Mouse (Mus musculus): ENCODE data around the gene Rasgef1c. TPM values are rescaled to one million over a fixed set of nuclear protein-coding genes. Genes with fewer than 3 reads are reported as not detected.
A peak's percentile ranks its signal among the peaks of the same experiment; 100 is the strongest.

Gene Rasgef1c
- polyA plus RNA-seq, 1 experiment from 2014 or later = 0.30 TPM

DNA sequence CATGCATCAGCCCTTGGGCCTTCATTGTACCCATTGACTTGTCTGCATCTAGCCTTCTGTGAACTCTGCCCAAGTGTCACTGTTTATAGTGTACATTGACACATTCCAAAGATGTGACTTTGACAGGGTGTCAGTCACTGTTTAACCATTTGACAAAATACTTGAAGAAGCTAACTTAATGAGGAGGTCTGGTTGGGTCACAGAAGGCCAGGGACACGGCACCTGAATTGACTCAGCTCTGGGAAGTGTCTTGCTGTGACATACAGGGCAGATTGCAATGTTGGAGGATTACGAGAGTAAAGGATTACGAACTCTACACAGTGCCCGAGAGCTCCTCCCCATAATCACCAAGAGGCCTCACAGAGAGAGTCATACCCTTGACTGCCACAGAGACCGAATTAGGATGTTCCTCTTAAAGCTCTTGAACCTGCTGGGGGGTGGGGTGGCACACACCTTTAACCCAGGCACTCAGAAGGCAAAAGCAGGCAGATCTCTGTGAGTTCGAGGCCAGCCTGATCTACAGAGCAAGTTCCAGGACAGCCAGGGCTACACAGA lies 79.1 kb downstream of the Rasgef1c start:
- no peak overlapping the region for H3K9ac ChIP-seq (ENCODE audit: low read length)
- ATAC-seq (replicated peaks; ENCODE audit: extremely low read depth, insufficient read depth, low FRiP score) = no peak
- no peak overlapping the region for H3K4me2 ChIP-seq (ENCODE audit: low read depth, low read length)
- no peaks in the 10 kb centered on the region for H3K9me3 ChIP-seq (replicated peaks; ENCODE audit: control insufficient read depth, low read length)
- no peak overlapping the region for H3K4me3 ChIP-seq (ENCODE audit: low read length)
- H3K27ac ChIP-seq (ENCODE audit: low read length) = no peak overlapping the region; the same call in 1 of the 2 replicates
- no peaks in the 10 kb centered on the region for H3K36me3 ChIP-seq (ENCODE audit: control insufficient read depth, insufficient read depth)
- peaks cover 11% of the 10 kb centered on the region for H3K4me1 ChIP-seq (ENCODE audit: control insufficient read depth, insufficient read depth, low read length)
- WGBS = 53% methylated on average over 6 of the region's 6 CpGs
- H3K27me3 ChIP-seq (ENCODE audit: control insufficient read depth, insufficient read depth, low read length) = no peaks in the 10 kb centered on the region

DNA sequence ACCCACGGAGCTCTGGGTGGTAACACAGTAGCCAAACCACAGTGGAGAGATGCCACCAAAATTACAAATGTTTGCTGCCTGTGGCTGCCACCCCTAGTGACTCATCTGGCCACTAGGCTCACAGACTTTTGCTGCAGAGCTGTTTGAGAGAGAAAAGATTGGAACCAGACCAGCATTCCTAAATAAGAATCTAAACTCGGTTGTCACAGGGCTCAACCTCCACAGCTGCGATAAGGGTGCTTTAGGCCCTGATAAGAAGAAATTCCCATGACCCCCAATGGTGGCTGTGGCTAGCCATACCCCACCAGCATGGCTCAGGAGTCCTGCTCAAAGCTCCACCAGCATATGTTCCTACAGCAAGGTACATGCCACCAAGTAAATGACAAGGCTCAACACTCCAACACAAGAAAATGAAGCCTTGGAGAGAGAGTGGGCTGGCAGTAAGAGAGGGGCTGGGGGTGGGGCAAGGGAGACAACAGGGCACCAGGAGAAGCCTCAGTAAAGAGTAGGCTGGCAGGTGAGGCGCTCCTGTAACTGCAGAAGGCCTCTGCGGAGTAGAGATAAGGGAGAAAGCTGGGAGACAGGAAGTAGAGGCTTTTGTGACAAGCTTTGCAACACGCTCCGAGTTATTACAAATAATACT lies 79.8 kb downstream of the Rasgef1c start:
- H3K4me1 ChIP-seq (ENCODE audit: control insufficient read depth, insufficient read depth, low read length) = peaks cover 11% of the 10 kb centered on the region
- no peaks in the 10 kb centered on the region for H3K9me3 ChIP-seq (replicated peaks; ENCODE audit: control insufficient read depth, low read length)
- no peaks in the 10 kb centered on the region for H3K27me3 ChIP-seq (ENCODE audit: control insufficient read depth, insufficient read depth, low read length)
- H3K36me3 ChIP-seq (ENCODE audit: control insufficient read depth, insufficient read depth) = no peaks in the 10 kb centered on the region
- WGBS = 28% methylated on average over 7 of the region's 7 CpGs
- no peak; the same call in 1 of the 2 replicates for ATAC-seq (replicated peaks; ENCODE audit: extremely low read depth, insufficient read depth, low FRiP score)
- no peak overlapping the region for H3K4me2 ChIP-seq (ENCODE audit: low read depth, low read length)
- peak overlapping the region; percentile 32 for H3K27ac ChIP-seq (ENCODE audit: low read length)
- H3K9ac ChIP-seq (ENCODE audit: low read length) = no peak overlapping the region
- H3K4me3 ChIP-seq (ENCODE audit: low read length) = no peak overlapping the region

GRCm38 (mm10) chr11:49982094-49982493 lies 80.5 kb downstream of the Rasgef1c start:
- Histone ChIP-seq H3K9ac (ENCODE audit: low read length) (no peak overlapping the region), H3K9me3 (replicated peaks; ENCODE audit: control insufficient read depth, low read length) (no peaks in the 10 kb centered on the region), H3K4me3 (ENCODE audit: low read length) (no peak overlapping the region), H3K27me3 (ENCODE audit: control insufficient read depth, insufficient read depth, low read length) (no peaks in the 10 kb centered on the region), H3K4me1 (ENCODE audit: control insufficient read depth, insufficient read depth, low read length) (peaks cover 11% of the 10 kb centered on the region), H3K36me3 (ENCODE audit: control insufficient read depth, insufficient read depth) (no peaks in the 10 kb centered on the region), H3K4me2 (ENCODE audit: low read depth, low read length) (no peak overlapping the region), H3K27ac (ENCODE audit: low read length) (no peak overlapping the region; the same call in 1 of the 2 replicates)
- 69% methylated on average over 4 of the region's 4 CpGs for WGBS
- ATAC-seq (replicated peaks; ENCODE audit: extremely low read depth, insufficient read depth, low FRiP score) = no peak

DNA sequence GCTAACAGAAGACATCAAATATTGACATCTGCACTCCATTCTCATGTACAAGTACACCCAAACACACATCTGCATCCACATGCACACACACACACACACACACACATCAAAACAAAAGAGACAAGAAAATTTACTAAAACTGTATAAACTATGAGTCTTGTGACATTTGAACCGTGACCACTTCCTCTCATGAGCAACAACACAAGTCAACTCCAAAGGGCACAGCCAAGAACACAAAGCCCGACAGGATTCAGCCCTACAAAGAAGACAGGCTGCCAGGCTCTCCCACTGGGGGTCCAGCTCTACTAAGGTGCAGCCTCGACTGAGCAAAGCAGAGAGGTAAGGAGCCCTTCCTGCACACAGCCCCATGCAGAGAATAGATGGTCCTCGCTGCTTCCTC lies 81.2 kb downstream of the Rasgef1c start:
- Histone ChIP-seq H3K27ac (ENCODE audit: low read length) (no peak overlapping the region), H3K4me3 (ENCODE audit: low read length) (no peak overlapping the region), H3K27me3 (ENCODE audit: control insufficient read depth, insufficient read depth, low read length) (no peaks in the 10 kb centered on the region), H3K4me1 (ENCODE audit: control insufficient read depth, insufficient read depth, low read length) (peaks cover 11% of the 10 kb centered on the region), H3K4me2 (ENCODE audit: low read depth, low read length) (no peak overlapping the region), H3K36me3 (ENCODE audit: control insufficient read depth, insufficient read depth) (no peaks in the 10 kb centered on the region), H3K9me3 (replicated peaks; ENCODE audit: control insufficient read depth, low read length) (no peaks in the 10 kb centered on the region), H3K9ac (ENCODE audit: low read length) (no peak overlapping the region)
- 45% methylated on average over 4 of the region's 4 CpGs for whole genome bisulfite sequencing
- ATAC-seq (replicated peaks; ENCODE audit: extremely low read depth, insufficient read depth, low FRiP score) = no peak

DNA sequence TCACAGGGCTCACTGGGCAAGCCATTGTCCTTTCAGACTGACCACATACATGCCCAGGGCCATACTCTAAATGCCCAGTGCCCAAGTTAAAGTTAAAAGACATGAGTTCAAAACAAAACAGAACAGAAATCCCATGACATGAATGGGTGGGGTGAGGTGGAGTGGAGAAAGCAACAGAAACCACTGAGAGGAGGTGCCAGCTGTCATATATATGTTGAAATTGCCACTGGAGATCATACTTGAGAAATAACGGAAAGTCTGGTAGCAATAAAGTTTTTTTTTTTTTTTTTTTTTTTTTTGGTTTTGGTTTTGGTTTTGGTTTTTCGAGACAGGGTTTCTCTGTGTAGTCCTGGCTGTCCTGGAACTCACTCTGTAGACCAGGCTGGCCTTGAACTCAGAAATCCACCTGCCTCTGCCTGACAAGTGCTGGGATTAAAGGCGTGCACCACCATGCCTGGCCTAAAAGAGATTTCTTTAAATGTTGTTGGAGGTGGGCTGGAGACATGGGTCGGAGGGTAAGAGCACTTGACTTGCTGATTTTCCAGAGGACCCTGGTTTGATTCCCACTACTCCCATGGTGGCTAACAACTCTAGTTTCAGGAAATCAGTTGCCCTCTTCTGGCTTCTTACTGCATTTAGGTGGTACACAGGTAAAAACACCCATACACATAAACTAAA lies 82.4 kb downstream of the Rasgef1c start:
- no peak for ATAC-seq (replicated peaks; ENCODE audit: extremely low read depth, insufficient read depth, low FRiP score)
- 82% methylated on average over 4 of the region's 4 CpGs for WGBS
- Histone ChIP-seq H3K4me3 (ENCODE audit: low read length) (no peak overlapping the region), H3K9ac (ENCODE audit: low read length) (no peak overlapping the region), H3K4me2 (ENCODE audit: low read depth, low read length) (no peak overlapping the region), H3K4me1 (ENCODE audit: control insufficient read depth, insufficient read depth, low read length) (peaks cover 11% of the 10 kb centered on the region), H3K36me3 (ENCODE audit: control insufficient read depth, insufficient read depth) (no peaks in the 10 kb centered on the region), H3K9me3 (replicated peaks; ENCODE audit: control insufficient read depth, low read length) (no peaks in the 10 kb centered on the region), H3K27me3 (ENCODE audit: control insufficient read depth, insufficient read depth, low read length) (no peaks in the 10 kb centered on the region), H3K27ac (ENCODE audit: low read length) (no peak overlapping the region)

- WGBS = 85% methylated on average over 4 of the region's 4 CpGs
- no peak for ATAC-seq (replicated peaks; ENCODE audit: extremely low read depth, insufficient read depth, low FRiP score)
- Histone ChIP-seq H3K4me2 (ENCODE audit: low read depth, low read length) (no peak overlapping the region), H3K4me3 (ENCODE audit: low read length) (no peak overlapping the region), H3K9me3 (replicated peaks; ENCODE audit: control insufficient read depth, low read length) (no peaks in the 10 kb centered on the region), H3K4me1 (ENCODE audit: control insufficient read depth, insufficient read depth, low read length) (peaks cover 11% of the 10 kb centered on the region), H3K9ac (ENCODE audit: low read length) (no peak overlapping the region), H3K27ac (ENCODE audit: low read length) (no peak overlapping the region), H3K27me3 (ENCODE audit: control insufficient read depth, insufficient read depth, low read length) (no peaks in the 10 kb centered on the region), H3K36me3 (ENCODE audit: control insufficient read depth, insufficient read depth) (no peaks in the 10 kb centered on the region)
Observed at GRCm38 (mm10) chr11:49985009-49985408, 83.4 kb downstream of the Rasgef1c start.

DNA sequence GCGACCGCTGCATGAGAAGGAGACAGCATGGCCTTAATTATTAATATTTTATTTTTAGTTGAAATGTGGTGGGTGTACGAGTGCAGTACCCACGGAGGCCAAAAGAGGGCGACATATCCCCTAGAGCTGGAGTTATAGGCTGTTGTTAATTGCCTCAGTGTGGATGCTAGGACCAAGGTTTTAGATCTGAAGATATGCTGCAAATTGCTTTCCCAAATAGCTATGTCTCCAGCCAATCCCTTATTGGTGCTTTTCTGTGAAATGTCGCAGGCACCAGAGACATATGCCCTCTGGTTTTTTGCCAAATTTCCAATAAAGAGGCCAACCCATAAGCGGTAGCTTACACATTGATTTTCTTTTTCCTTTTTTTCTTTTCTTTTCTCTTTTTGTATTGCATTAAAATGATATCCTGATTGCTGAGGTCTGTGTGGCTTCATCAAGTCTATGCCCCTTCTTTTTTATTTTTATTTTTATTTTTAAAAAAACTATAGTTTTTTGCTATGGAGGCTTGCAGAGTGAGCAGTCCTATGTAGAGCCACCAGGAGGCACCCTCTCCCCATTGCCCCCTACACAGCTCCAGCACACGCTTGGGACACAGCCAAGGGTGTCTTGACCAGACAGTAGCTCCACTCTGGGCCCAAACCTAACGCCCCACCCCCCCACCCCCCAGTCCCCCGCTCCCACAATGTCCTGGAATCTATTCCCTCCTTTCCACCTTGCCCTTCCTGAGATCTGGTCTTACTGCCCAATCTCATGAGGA lies 84.8 kb downstream of the Rasgef1c start:
- Histone ChIP-seq H3K36me3 (ENCODE audit: control insufficient read depth, insufficient read depth) (no peaks in the 10 kb centered on the region), H3K4me1 (ENCODE audit: control insufficient read depth, insufficient read depth, low read length) (peaks cover 2% of the 10 kb centered on the region), H3K4me3 (ENCODE audit: low read length) (no peak overlapping the region), H3K9ac (ENCODE audit: low read length) (no peak overlapping the region), H3K27me3 (ENCODE audit: control insufficient read depth, insufficient read depth, low read length) (no peaks in the 10 kb centered on the region), H3K27ac (ENCODE audit: low read length) (no peak overlapping the region), H3K9me3 (replicated peaks; ENCODE audit: control insufficient read depth, low read length) (no peaks in the 10 kb centered on the region), H3K4me2 (ENCODE audit: low read depth, low read length) (no peak overlapping the region)
- ATAC-seq (replicated peaks; ENCODE audit: extremely low read depth, insufficient read depth, low FRiP score) = 0 out of 2 replicates have a peak, but pooled peaks have one; percentile 37
- WGBS = 22% methylated on average over 10 of the region's 10 CpGs

- Histone ChIP-seq H3K9ac (ENCODE audit: low read length) (no peak overlapping the region), H3K36me3 (ENCODE audit: control insufficient read depth, insufficient read depth) (no peaks in the 10 kb centered on the region), H3K27ac (ENCODE audit: low read length) (no peak overlapping the region), H3K4me3 (ENCODE audit: low read length) (no peak overlapping the region), H3K27me3 (ENCODE audit: control insufficient read depth, insufficient read depth, low read length) (no peaks in the 10 kb centered on the region), H3K4me1 (ENCODE audit: control insufficient read depth, insufficient read depth, low read length) (no peaks in the 10 kb centered on the region), H3K4me2 (ENCODE audit: low read depth, low read length) (no peak overlapping the region), H3K9me3 (replicated peaks; ENCODE audit: control insufficient read depth, low read length) (no peaks in the 10 kb centered on the region)
- no peak for ATAC-seq (replicated peaks; ENCODE audit: extremely low read depth, insufficient read depth, low FRiP score)
- WGBS = 62% methylated on average over 2 of the region's 2 CpGs
Observed at GRCm38 (mm10) chr11:49994536-49994935, 92.9 kb downstream of the Rasgef1c start.

- ATAC-seq (replicated peaks; ENCODE audit: extremely low read depth, insufficient read depth, low FRiP score) = no peak
- Histone ChIP-seq H3K9ac (ENCODE audit: low read length) (no peak overlapping the region), H3K27ac (ENCODE audit: low read length) (no peak overlapping the region), H3K27me3 (ENCODE audit: control insufficient read depth, insufficient read depth, low read length) (no peaks in the 10 kb centered on the region), H3K4me3 (ENCODE audit: low read length) (no peak overlapping the region), H3K9me3 (replicated peaks; ENCODE audit: control insufficient read depth, low read length) (no peaks in the 10 kb centered on the region), H3K36me3 (ENCODE audit: control insufficient read depth, insufficient read depth) (no peaks in the 10 kb centered on the region), H3K4me1 (ENCODE audit: control insufficient read depth, insufficient read depth, low read length) (no peaks in the 10 kb centered on the region), H3K4me2 (ENCODE audit: low read depth, low read length) (no peak overlapping the region)
- 58% methylated on average over 4 of the region's 4 CpGs for WGBS
Observed at GRCm38 (mm10) chr11:49996398-49996797, 94.8 kb downstream of the Rasgef1c start.
